Mouse (Mus musculus) hindbrain, postnatal 0 days (tissue): ENCODE measurements around the gene Slc9a9. TPM values are rescaled to one million over a fixed set of nuclear protein-coding genes. Genes with fewer than 3 reads are reported as not detected.

Experiments used
- ATAC-seq: fragments of 200-750 bp; cut with Nextera tagmentation; 2 replicates; pipeline ENCODE4 v1.8.0; 2017; ENCODE audit warnings: mild to moderate bottlenecking, moderate TSS enrichment, moderate library complexity
- DNase-seq: peaks from one replicate; pipeline ENCODE4 v3.0.0-alpha.2; 2015; ENCODE audit warnings: low spot score
- H3K27ac ChIP-seq: fragments of 300-500 bp; sonication (generic); 2 replicates; pipeline ENCODE4 v1.5.1; 2014; ENCODE audit warnings: mild to moderate bottlenecking
- H3K27me3 ChIP-seq: fragments of 300-500 bp; sonication (generic); 2 replicates; pipeline ENCODE4 v1.6.1; 2014; ENCODE audit warnings: low read length, mixed read lengths; ENCODE audit not compliant: insufficient read depth
- H3K36me3 ChIP-seq: fragments of 300-500 bp; sonication (generic); 2 replicates; pipeline ENCODE4 v1.6.1; 2014; ENCODE audit warnings: low read length, mixed read lengths; ENCODE audit not compliant: insufficient read depth
- H3K4me1 ChIP-seq: fragments of 300-500 bp; sonication (generic); 2 replicates; pipeline ENCODE4 v1.6.1; 2014; ENCODE audit warnings: antibody characterized with exemption, low read length, mixed read lengths; ENCODE audit not compliant: insufficient read depth
- H3K4me2 ChIP-seq: fragments of 300-500 bp; sonication (generic); 2 replicates; pipeline ENCODE4 v1.6.1; 2014; ENCODE audit warnings: low read depth, mild to moderate bottlenecking, low read length, moderate library complexity, mixed read lengths
- H3K4me3 ChIP-seq: fragments of 300-500 bp; sonication (generic); 2 replicates; pipeline ENCODE4 v1.5.1; 2014; ENCODE audit warnings: low read length
- H3K9ac ChIP-seq: fragments of 300-500 bp; sonication (generic); replicated peaks from 2 replicates; pipeline ENCODE4 v1.6.1; 2014; ENCODE audit warnings: mild to moderate bottlenecking, low read length, moderate library complexity, mixed read lengths
- H3K9me3 ChIP-seq: fragments of 300-500 bp; sonication (generic); 2 replicates; pipeline ENCODE4 v1.6.1; 2016; ENCODE audit warnings: low read length, mixed read lengths
- CTCF ChIP-seq: IDR thresholded peaks from 2 replicates; pipeline ENCODE4 v1.5.1; 2016; ENCODE audit warnings: antibody characterized with exemption, control low read depth, low read depth
- WGBS: fragments of 180-500 bp; shearing (Covaris S2); extraction: QIAGEN DNeasy Blood & Tissue Kit; methylation state at CpG from one replicate; pipeline ENCODE4 v1.1.7; 2014; 5-methylcytosine and 5-hydroxymethylcytosine counted together
- polyA plus RNA-seq: library from polyadenylated mRNA; unstranded; fragments of >200 nt; fragmentation: Nextera tagmentation; extraction: Ambion mirVana; gene quantifications from 2 replicates; pipeline ENCODE4 v1.2.1, GENCODE M21; 2015
- total RNA-seq: library from RNA; depleted of rRNA; stranded (reverse); fragments of >200 nt; gene quantifications from 2 replicates; pipeline ENCODE4 v1.2.3, GENCODE M21; 2014

The Slc9a9 gene
- total and polyA plus RNA-seq, 2 experiments from 2014 or later: 5.8 to 6.6 TPM

GRCm38 (mm10) chr9:94740841-94741240, 71.1 kb downstream of the Slc9a9 start:
- no peaks in the 10 kb centered on the region for H3K36me3 ChIP-seq
- TF ChIP-seq CTCF: no peak
- H3K9ac ChIP-seq: no peak overlapping the region
- H3K4me1 ChIP-seq: 0 out of 2 replicates have a peak, but pooled peaks cover 4% of the 10 kb centered on the region
- no peak overlapping the region for H3K4me3 ChIP-seq
- no peak for DNase-seq
- H3K4me2 ChIP-seq: no peak overlapping the region
- H3K27me3 ChIP-seq: no peaks in the 10 kb centered on the region
- WGBS: 56% methylated on average over 3 of the region's 3 CpGs
- no peaks in the 10 kb centered on the region for H3K9me3 ChIP-seq
- no peak overlapping the region for H3K27ac ChIP-seq
- no peak for ATAC-seq

- no peak overlapping the region for H3K27ac ChIP-seq
- no peak for ATAC-seq
- H3K36me3 ChIP-seq: no peaks in the 10 kb centered on the region
- no peaks in the 10 kb centered on the region for H3K27me3 ChIP-seq
- TF ChIP-seq CTCF: no peak
- no peaks in the 10 kb centered on the region for H3K9me3 ChIP-seq
- no peak overlapping the region for H3K4me3 ChIP-seq
- H3K9ac ChIP-seq: no peak overlapping the region
- WGBS: 85% methylated on average over 1 of the region's 1 CpGs
- no peak overlapping the region for H3K4me2 ChIP-seq
- 0 out of 2 replicates have a peak, but pooled peaks cover 4% of the 10 kb centered on the region for H3K4me1 ChIP-seq
- no peak for DNase-seq
These were observed 73.6 kb downstream of the Slc9a9 start for GRCm38 (mm10) chr9:94743291-94743690.

GRCm38 (mm10) chr9:94748503-94748902, 78.8 kb downstream of the Slc9a9 start:
- 70% methylated on average over 2 of the region's 2 CpGs for WGBS

GRCm38 (mm10) chr9:94750187-94750586, 80.5 kb downstream of the Slc9a9 start:
- Histone ChIP-seq H3K4me2 (no peak overlapping the region), H3K27me3 (no peaks in the 10 kb centered on the region), H3K36me3 (no peaks in the 10 kb centered on the region), H3K4me1 (no peaks in the 10 kb centered on the region), H3K27ac (no peak overlapping the region), H3K4me3 (no peak overlapping the region), H3K9ac (no peak overlapping the region), H3K9me3 (no peaks in the 10 kb centered on the region)
- no peak for TF ChIP-seq CTCF
- DNase-seq (no peak), ATAC-seq (no peak)
- WGBS: 87% methylated on average over 8 of the region's 8 CpGs

More at GRCm38 (mm10) chr9:94748503-94748902, 78.8 kb downstream of the Slc9a9 start:
- Histone ChIP-seq H3K36me3 (no peaks in the 10 kb centered on the region), H3K9me3 (no peaks in the 10 kb centered on the region), H3K9ac (no peak overlapping the region), H3K4me3 (no peak overlapping the region), H3K4me1 (no peaks in the 10 kb centered on the region), H3K27me3 (no peaks in the 10 kb centered on the region), H3K4me2 (no peak overlapping the region), H3K27ac (no peak overlapping the region)
- no peak for DNase-seq
- TF ChIP-seq CTCF: no peak
- ATAC-seq: no peak

- no peak for TF ChIP-seq CTCF
- no peak overlapping the region for H3K4me2 ChIP-seq
- H3K9me3 ChIP-seq: no peaks in the 10 kb centered on the region
- H3K27ac ChIP-seq: no peak overlapping the region
- DNase-seq: no peak
- H3K36me3 ChIP-seq: no peaks in the 10 kb centered on the region
- ATAC-seq: peak; percentile 38; the same call in 1 of the 2 replicates
- H3K27me3 ChIP-seq: no peaks in the 10 kb centered on the region
- WGBS: 73% methylated on average over 19 of the region's 19 CpGs
- no peak overlapping the region for H3K4me3 ChIP-seq
- H3K9ac ChIP-seq: no peak overlapping the region
- H3K4me1 ChIP-seq: no peaks in the 10 kb centered on the region
These were observed 81.4 kb downstream of the Slc9a9 start for GRCm38 (mm10) chr9:94750935-94751637.

GRCm38 (mm10) chr9:94751638-94752021, 81.9 kb downstream of the Slc9a9 start:
- Histone ChIP-seq H3K27me3 (no peaks in the 10 kb centered on the region), H3K4me1 (no peaks in the 10 kb centered on the region), H3K9ac (no peak overlapping the region), H3K9me3 (no peaks in the 10 kb centered on the region), H3K36me3 (no peaks in the 10 kb centered on the region), H3K4me2 (no peak overlapping the region), H3K27ac (no peak overlapping the region), H3K4me3 (no peak overlapping the region)
- 78% methylated on average over 10 of the region's 10 CpGs for WGBS
- DNase-seq (no peak), ATAC-seq (no peak)
- no peak for TF ChIP-seq CTCF

GRCm38 (mm10) chr9:94752121-94752520, 82.4 kb downstream of the Slc9a9 start:
- WGBS: 92% methylated on average over 3 of the region's 3 CpGs
- Histone ChIP-seq H3K9ac (no peak overlapping the region), H3K27ac (no peak overlapping the region), H3K4me3 (no peak overlapping the region), H3K4me1 (no peaks in the 10 kb centered on the region), H3K9me3 (no peaks in the 10 kb centered on the region), H3K27me3 (no peaks in the 10 kb centered on the region), H3K36me3 (no peaks in the 10 kb centered on the region), H3K4me2 (no peak overlapping the region)
- TF ChIP-seq CTCF: no peak
- DNase-seq (no peak), ATAC-seq (no peak)
